Mouse (Mus musculus) kidney, embryonic 14.5 days (tissue): ENCODE data around the gene Myo18a. TPM values are rescaled to one million over a fixed set of nuclear protein-coding genes. Genes with fewer than 3 reads are reported as not detected.

Source experiments
- ATAC-seq: fragments of 200-750 bp; cut with Nextera tagmentation; 2 replicates; pipeline ENCODE4 v1.8.0; 2017; ENCODE audit warnings: moderate number of reproducible peaks, mild to moderate bottlenecking, moderate TSS enrichment, moderate library complexity; ENCODE audit not compliant: low FRiP score, low TSS enrichment
- H3K27ac ChIP-seq: fragments of 300-500 bp; sonication (generic); 2 replicates; pipeline ENCODE4 v1.5.1; 2014; ENCODE audit warnings: low read depth, mild to moderate bottlenecking, low read length, moderate library complexity, mixed read lengths
- H3K27me3 ChIP-seq: fragments of 300-500 bp; sonication (generic); 2 replicates; pipeline ENCODE4 v1.6.1; 2014; ENCODE audit warnings: mild to moderate bottlenecking, low read length; ENCODE audit not compliant: control insufficient read depth, insufficient read depth
- H3K36me3 ChIP-seq: fragments of 300-500 bp; sonication (generic); 2 replicates; pipeline ENCODE4 v1.6.1; 2014; ENCODE audit warnings: low read length, mixed read lengths; ENCODE audit not compliant: control insufficient read depth, insufficient read depth
- H3K4me1 ChIP-seq: fragments of 300-500 bp; sonication (generic); 2 replicates; pipeline ENCODE4 v1.6.1; 2014; ENCODE audit warnings: low read length, mixed read lengths; ENCODE audit not compliant: control insufficient read depth, insufficient read depth
- H3K4me2 ChIP-seq: fragments of 300-500 bp; sonication (generic); replicated peaks from 2 replicates; pipeline ENCODE4 v1.6.1; 2014; ENCODE audit warnings: low read depth, mild to moderate bottlenecking, low read length
- H3K4me3 ChIP-seq: fragments of 300-500 bp; sonication (generic); 2 replicates; pipeline ENCODE4 v1.5.1; 2014; ENCODE audit warnings: mild to moderate bottlenecking, low read length
- H3K9ac ChIP-seq: fragments of 300-500 bp; sonication (generic); 2 replicates; pipeline ENCODE4 v1.6.1; 2014; ENCODE audit warnings: low read depth, mild to moderate bottlenecking, low read length, moderate library complexity
- H3K9me3 ChIP-seq: fragments of 300-500 bp; sonication (generic); 2 replicates; pipeline ENCODE4 v1.6.1; 2016; ENCODE audit warnings: low read length; ENCODE audit not compliant: control insufficient read depth
- WGBS: fragments of 180-500 bp; shearing (Covaris S2); extraction: QIAGEN DNeasy Blood & Tissue Kit; methylation state at CpG from one replicate; pipeline ENCODE4 v1.1.7; 2014; 5-methylcytosine and 5-hydroxymethylcytosine counted together
- polyA plus RNA-seq: library from polyadenylated mRNA; unstranded; fragments of >200 nt; fragmentation: Nextera tagmentation; extraction: Ambion mirVana; gene quantifications from 2 replicates; pipeline ENCODE4 v1.2.1, GENCODE M21; 2014

Myo18a gene
- 19.1 and 21.1 TPM in 2 replicates for polyA plus RNA-seq

DNA sequence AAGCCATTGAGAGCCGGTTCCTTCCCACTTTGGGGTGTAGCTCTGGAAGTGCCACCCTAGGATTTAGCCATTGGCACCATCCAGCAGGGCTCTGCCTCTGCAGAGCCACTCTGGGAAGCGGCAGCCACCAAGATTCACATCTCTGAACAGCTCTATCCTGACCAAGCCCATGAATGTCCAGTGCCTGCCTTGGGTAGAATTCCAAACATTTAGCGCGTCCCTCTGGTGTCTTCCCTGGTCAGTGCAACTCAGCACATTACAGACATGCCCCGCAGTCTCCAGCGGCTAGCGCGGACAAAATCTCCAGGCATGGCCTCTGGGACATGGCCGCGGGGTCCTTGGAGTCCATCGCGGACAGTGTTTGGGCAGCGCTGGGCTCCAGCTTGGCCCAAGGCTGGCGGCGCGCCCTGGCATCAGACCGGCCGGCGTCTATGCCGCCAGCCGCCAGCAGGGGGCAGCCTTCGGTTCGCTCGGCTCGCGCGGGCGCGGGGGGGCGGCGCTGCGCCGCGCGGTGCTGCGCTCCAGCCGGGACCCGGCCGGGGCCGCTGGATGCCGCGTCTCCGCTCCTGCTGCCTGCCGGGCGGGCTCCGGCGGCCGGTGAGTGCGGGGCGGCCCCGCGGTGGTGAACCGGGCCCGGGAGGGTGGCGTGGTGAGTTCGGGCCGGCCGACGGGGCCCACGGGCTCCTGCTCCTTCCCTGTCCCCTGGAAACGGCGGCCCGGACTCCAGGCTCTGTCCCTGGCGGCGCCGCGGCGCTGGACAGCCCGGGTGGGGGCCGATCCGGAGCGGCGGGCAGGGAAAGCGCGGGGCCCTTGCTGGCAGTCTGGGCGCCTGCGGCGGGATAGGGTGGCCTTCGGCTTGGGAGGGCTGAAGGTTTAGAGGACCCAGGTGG is at the start of gene Myo18a:
TSS of gene Myo18a (plus strand) at position 464 of the 890 bp plus-strand sequence.
- 2% methylated on average over 74 of the region's 79 CpGs for WGBS
- peak; percentile 84 for ATAC-seq

GRCm38 (mm10) chr11:77713736-77714135 is 49.3 kb upstream of the Myo18a start:
- Histone ChIP-seq H3K9me3 (no peaks in the 10 kb centered on the region), H3K36me3 (peaks cover 24% of the 10 kb centered on the region; the same call in 1 of the 2 replicates), H3K27ac (no peak overlapping the region), H3K4me2 (no peak overlapping the region), H3K4me3 (no peak overlapping the region), H3K9ac (no peak overlapping the region), H3K27me3 (no peaks in the 10 kb centered on the region), H3K4me1 (no peaks in the 10 kb centered on the region)
- WGBS: over 99% methylated on average over 3 of the region's 3 CpGs
- ATAC-seq: no peak

More for the DNA sequence above, at the start of gene Myo18a:
- H3K9me3 ChIP-seq: no peaks in the 10 kb centered on the region; the same call in 1 of the 2 replicates
- H3K27ac ChIP-seq: peak within 1 kb of the TSS; percentile 77
- H3K27me3 ChIP-seq: no peaks in the 10 kb centered on the region
- H3K4me2 ChIP-seq: peak within 1 kb of the TSS; percentile 87
- H3K4me1 ChIP-seq: peaks cover 33% of the 10 kb centered on the region
- peak within 1 kb of the TSS; percentile 87 for H3K9ac ChIP-seq
- H3K4me3 ChIP-seq: peak within 1 kb of the TSS; percentile 86
- no peaks in the 10 kb centered on the region for H3K36me3 ChIP-seq

DNA sequence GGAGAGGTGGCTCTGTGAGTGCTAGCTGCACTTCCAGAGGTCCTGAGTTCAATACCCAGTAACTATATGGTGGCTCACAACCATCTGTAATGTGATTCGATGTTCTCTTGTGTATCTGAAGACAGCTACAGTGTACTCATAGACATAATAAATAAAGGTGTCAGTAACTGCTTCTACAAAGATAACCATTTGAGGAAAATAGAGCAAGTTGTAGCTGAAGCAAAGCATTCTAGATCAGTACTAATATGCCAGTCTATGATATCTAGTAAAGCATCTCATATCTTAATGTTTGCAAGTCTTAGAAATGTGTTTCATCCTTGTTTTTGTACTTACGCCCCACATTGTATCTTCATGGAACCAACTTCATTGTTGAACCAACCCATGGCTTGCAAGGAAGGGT is 44.0 kb upstream of the Myo18a start:
- Histone ChIP-seq H3K4me2 (no peak overlapping the region), H3K27ac (no peak overlapping the region), H3K9ac (no peak overlapping the region), H3K4me1 (no peaks in the 10 kb centered on the region), H3K36me3 (no peaks in the 10 kb centered on the region), H3K4me3 (no peak overlapping the region), H3K27me3 (no peaks in the 10 kb centered on the region), H3K9me3 (no peaks in the 10 kb centered on the region)
- 94% methylated on average over 2 of the region's 2 CpGs for WGBS
- no peak for ATAC-seq

DNA sequence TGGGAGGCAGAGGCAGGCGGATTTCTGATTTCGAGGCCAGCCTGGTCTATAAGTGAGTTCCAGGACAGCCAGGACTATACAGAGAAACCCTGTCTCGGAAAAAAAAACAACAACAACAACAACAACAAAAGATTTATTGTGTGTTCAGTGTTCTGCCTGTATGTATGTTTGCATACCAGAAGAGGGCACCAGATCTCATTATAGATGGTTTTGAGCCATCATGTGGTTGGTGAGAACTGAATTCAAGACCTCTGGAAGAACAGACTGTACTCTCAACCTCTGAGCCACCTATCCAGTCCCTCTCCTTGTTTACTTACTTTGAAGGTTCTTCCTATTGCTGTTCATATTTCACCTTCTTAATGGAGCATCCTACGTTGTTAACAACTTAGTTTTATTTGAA is 41.7 kb upstream of the Myo18a start:
- H3K9me3 ChIP-seq: no peaks in the 10 kb centered on the region
- no peak overlapping the region for H3K4me3 ChIP-seq
- 93% methylated on average over 4 of the region's 4 CpGs for WGBS
- no peaks in the 10 kb centered on the region for H3K27me3 ChIP-seq
- ATAC-seq: no peak
- no peak overlapping the region for H3K4me2 ChIP-seq
- no peaks in the 10 kb centered on the region for H3K36me3 ChIP-seq
- no peak overlapping the region for H3K9ac ChIP-seq
- H3K4me1 ChIP-seq: no peaks in the 10 kb centered on the region
- no peak overlapping the region for H3K27ac ChIP-seq

DNA sequence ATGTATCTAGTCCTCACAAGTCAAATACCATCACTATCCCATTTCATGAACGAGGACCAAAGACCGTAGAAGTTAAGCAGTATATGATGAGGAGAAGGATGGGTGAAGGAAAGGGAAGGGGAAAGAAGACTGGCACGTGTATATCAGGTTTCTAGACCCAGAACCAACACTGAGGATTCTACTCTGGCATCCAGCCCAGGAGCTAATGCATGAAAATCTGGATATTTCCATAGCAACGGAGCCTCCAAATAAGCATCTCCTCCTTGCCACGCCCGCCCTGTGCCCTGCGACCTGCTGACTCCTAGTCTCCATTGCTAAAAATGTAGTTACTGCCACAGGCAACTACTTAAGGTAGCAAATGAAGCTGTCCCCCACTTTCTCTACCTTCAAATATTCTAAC is 38.3 kb upstream of the Myo18a start:
- no peak for ATAC-seq
- WGBS: 75% methylated on average over 7 of the region's 7 CpGs
- no peak overlapping the region for H3K4me3 ChIP-seq
- H3K4me2 ChIP-seq: no peak overlapping the region
- H3K9ac ChIP-seq: no peak overlapping the region
- no peaks in the 10 kb centered on the region for H3K36me3 ChIP-seq
- no peaks in the 10 kb centered on the region for H3K27me3 ChIP-seq
- no peak overlapping the region for H3K27ac ChIP-seq
- H3K9me3 ChIP-seq: no peaks in the 10 kb centered on the region
- H3K4me1 ChIP-seq: no peaks in the 10 kb centered on the region

- H3K27me3 ChIP-seq: no peaks in the 10 kb centered on the region
- ATAC-seq: no peak
- no peaks in the 10 kb centered on the region for H3K9me3 ChIP-seq
- H3K4me1 ChIP-seq: no peaks in the 10 kb centered on the region
- H3K9ac ChIP-seq: no peak within 1 kb of the TSS
- no peak within 1 kb of the TSS for H3K27ac ChIP-seq
- WGBS: 59% methylated on average over 7 of the region's 7 CpGs
- no peak within 1 kb of the TSS for H3K4me3 ChIP-seq
- H3K36me3 ChIP-seq: no peaks in the 10 kb centered on the region
- no peak within 1 kb of the TSS for H3K4me2 ChIP-seq
Observed at GRCm38 (mm10) chr11:77725183-77725582, 37.9 kb upstream of the Myo18a start, which contains the start of gene Cryba1. Gene Cryba1 (minus strand): TSS chr11:77725283.

- WGBS: 73% methylated on average over 2 of the region's 2 CpGs
- H3K9ac ChIP-seq: no peak overlapping the region
Observed at GRCm38 (mm10) chr11:77728587-77728986, 34.5 kb upstream of the Myo18a start.

DNA sequence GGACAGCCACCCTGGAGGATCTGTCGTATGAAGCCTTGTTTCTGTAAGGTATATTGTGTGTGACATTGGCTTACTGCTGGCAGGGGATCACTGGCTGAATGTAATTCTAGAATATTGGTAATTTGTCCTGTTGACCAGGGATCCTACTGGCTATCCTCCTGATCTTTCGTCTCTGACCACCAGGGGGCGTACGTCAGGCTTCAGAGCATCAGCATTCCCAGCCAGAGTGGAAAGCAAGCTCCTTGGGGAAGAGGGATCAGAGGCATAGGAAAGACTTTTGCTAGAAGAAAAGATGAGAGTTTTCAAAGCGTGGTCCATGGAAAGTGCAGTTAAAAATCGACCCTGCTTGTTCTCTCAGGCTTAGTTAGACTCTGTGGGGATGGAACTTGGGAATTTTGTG is 25.8 kb upstream of the Myo18a start:
- Histone ChIP-seq H3K27ac (no peak overlapping the region), H3K4me2 (no peak overlapping the region), H3K9me3 (no peaks in the 10 kb centered on the region), H3K27me3 (no peaks in the 10 kb centered on the region), H3K36me3 (no peaks in the 10 kb centered on the region), H3K4me1 (no peaks in the 10 kb centered on the region), H3K9ac (no peak overlapping the region), H3K4me3 (no peak overlapping the region)
- ATAC-seq: no peak
- 2% methylated on average over 6 of the region's 6 CpGs for WGBS

More at GRCm38 (mm10) chr11:77728587-77728986, 34.5 kb upstream of the Myo18a start:
- H3K9me3 ChIP-seq: no peaks in the 10 kb centered on the region
- H3K4me3 ChIP-seq: no peak overlapping the region
- no peaks in the 10 kb centered on the region for H3K4me1 ChIP-seq
- H3K36me3 ChIP-seq: no peaks in the 10 kb centered on the region
- H3K27me3 ChIP-seq: no peaks in the 10 kb centered on the region
- no peak for ATAC-seq
- H3K4me2 ChIP-seq: no peak overlapping the region
- no peak overlapping the region for H3K27ac ChIP-seq

DNA sequence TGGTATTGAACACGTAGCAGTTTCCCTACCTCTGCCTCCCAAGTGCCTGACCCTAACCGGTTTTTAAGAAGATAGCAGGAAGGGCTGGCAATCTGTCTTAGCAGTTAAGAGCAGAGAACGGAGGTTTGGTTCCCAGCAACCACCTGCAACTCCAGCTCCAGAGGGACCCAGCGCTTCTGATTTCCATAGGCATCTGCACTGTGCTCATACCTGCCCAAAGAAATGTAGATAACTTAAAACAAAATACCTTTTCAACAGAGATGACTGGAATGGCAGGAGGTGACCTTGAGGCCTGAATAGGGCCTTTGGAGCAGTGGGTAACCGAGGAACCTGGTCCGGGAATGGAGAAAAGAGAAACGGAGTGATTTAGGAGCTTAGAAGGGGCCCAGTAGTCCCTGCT is 24.5 kb upstream of the Myo18a start:
- Histone ChIP-seq H3K4me1 (no peaks in the 10 kb centered on the region), H3K36me3 (no peaks in the 10 kb centered on the region), H3K27me3 (no peaks in the 10 kb centered on the region), H3K4me2 (no peak overlapping the region), H3K27ac (no peak overlapping the region), H3K4me3 (no peak overlapping the region), H3K9ac (no peak overlapping the region), H3K9me3 (no peaks in the 10 kb centered on the region)
- 54% methylated on average over 7 of the region's 7 CpGs for WGBS
- no peak for ATAC-seq
